Mouse (Mus musculus) C2C12 (cell line): ENCODE data around the gene Ntn5. TPM values are rescaled to one million over a fixed set of nuclear protein-coding genes. Genes with fewer than 3 reads are reported as not detected.

Experiments used
- H3K27me3 ChIP-seq: one replicate; pipeline ENCODE4 v1.6.1; 2011; ENCODE audit not compliant: control insufficient read depth, insufficient read depth, insufficient read length
- H3K36me3 ChIP-seq: one replicate; pipeline ENCODE4 v1.6.1; 2011; ENCODE audit not compliant: control insufficient read depth, insufficient read depth
- H3K4me3 ChIP-seq: one replicate; pipeline ENCODE4 v1.5.1; 2011; ENCODE audit warnings: mild to moderate bottlenecking, control low read depth; ENCODE audit not compliant: poor library complexity, insufficient read depth, severe bottlenecking
- H3K79me2 ChIP-seq: one replicate; pipeline ENCODE4 v1.6.1; 2011; ENCODE audit not compliant: control insufficient read depth, insufficient read depth
- H3K79me3 ChIP-seq: one replicate; pipeline ENCODE4 v1.6.1; 2011; ENCODE audit warnings: low read depth, control low read depth
- H3ac ChIP-seq: one replicate; pipeline ENCODE3; 2011; ENCODE audit warnings: low read depth; ENCODE audit not compliant: control insufficient read depth, insufficient read length
- CEBPB ChIP-seq: IDR thresholded peaks from one replicate; pipeline ENCODE4 v1.6.1; 2011; ENCODE audit warnings: low read depth, mild to moderate bottlenecking, control low read depth, moderate library complexity
- CTCF ChIP-seq: IDR thresholded peaks from one replicate; pipeline ENCODE4 v1.5.1; 2011; ENCODE audit not compliant: control insufficient read depth, insufficient read depth, insufficient read length
- FOSL1 ChIP-seq: IDR thresholded peaks from one replicate; pipeline ENCODE4 v1.8.0; 2011; ENCODE audit warnings: mild to moderate bottlenecking, low read length; ENCODE audit not compliant: poor library complexity, insufficient read depth, severe bottlenecking
- MAX ChIP-seq: IDR thresholded peaks from one replicate; pipeline ENCODE4 v1.6.1; 2011; ENCODE audit warnings: mild to moderate bottlenecking, control low read depth
- MYOD1 ChIP-seq: IDR thresholded peaks from one replicate; pipeline ENCODE4 v1.6.1; 2011; ENCODE audit warnings: low read depth; ENCODE audit not compliant: control insufficient read depth, insufficient read length
- MYOG ChIP-seq: IDR thresholded peaks from one replicate; pipeline ENCODE4 v1.6.1; 2011; ENCODE audit not compliant: control insufficient read depth, insufficient read length; ENCODE audit errors: extremely low read depth
- USF1 ChIP-seq: IDR thresholded peaks from one replicate; pipeline ENCODE4 v1.6.1; 2011; ENCODE audit warnings: low read depth, mild to moderate bottlenecking, control low read depth, moderate library complexity
- polyA plus RNA-seq: library from polyadenylated mRNA; unstranded; fragments of >200 nt; fragmentation: generic; extraction: Trizol; gene quantifications from one replicate; pipeline ENCODE4 v1.2.1, GENCODE M21; 2012; ENCODE audit warnings: missing spikeins

Ntn5 gene
- polyA plus RNA-seq, 1 experiment: 0.04 TPM

GRCm38 (mm10) chr7:45693921-45694591 lies 10.2 kb downstream of the Ntn5 start, which contains the start of gene Sec1:
TSS of gene Sec1 (minus strand) at chr7:45694402.
- H3ac ChIP-seq: no peak within 1 kb of the TSS
- no peaks in the 10 kb centered on the region for H3K79me2 ChIP-seq
- H3K27me3 ChIP-seq: no peaks in the 10 kb centered on the region
- H3K36me3 ChIP-seq: no peaks in the 10 kb centered on the region
- no peak within 1 kb of the TSS for H3K4me3 ChIP-seq
- TF ChIP-seq MAX (no peak), CEBPB (no peak), CTCF (no peak), FOSL1 (no peak), USF1 (no peak), MYOD1 (no peak), MYOG (no peak)
- H3K79me3 ChIP-seq: no peaks in the 10 kb centered on the region

GRCm38 (mm10) chr7:45695098-45695497 lies 11.3 kb downstream of the Ntn5 start:
- Histone ChIP-seq H3ac (no peak overlapping the region), H3K27me3 (peaks cover 9% of the 10 kb centered on the region), H3K79me3 (no peaks in the 10 kb centered on the region), H3K36me3 (no peaks in the 10 kb centered on the region), H3K4me3 (no peak overlapping the region), H3K79me2 (no peaks in the 10 kb centered on the region)
- no peak for TF ChIP-seq MYOD1
- no peak for TF ChIP-seq MAX
- TF ChIP-seq CEBPB: no peak
- TF ChIP-seq FOSL1: no peak
- TF ChIP-seq USF1: no peak
- no peak for TF ChIP-seq MYOG
- no peak for TF ChIP-seq CTCF

- H3K79me3 ChIP-seq: no peaks in the 10 kb centered on the region
- H3K79me2 ChIP-seq: no peaks in the 10 kb centered on the region
- H3ac ChIP-seq: no peak overlapping the region
- no peaks in the 10 kb centered on the region for H3K36me3 ChIP-seq
- peaks cover 15% of the 10 kb centered on the region for H3K27me3 ChIP-seq
- no peak for TF ChIP-seq MAX
- no peak for TF ChIP-seq CTCF
- no peak overlapping the region for H3K4me3 ChIP-seq
These were observed 14.1 kb downstream of the Ntn5 start for GRCm38 (mm10) chr7:45697894-45698293.

- H3K79me3 ChIP-seq: no peaks in the 10 kb centered on the region
- H3K79me2 ChIP-seq: no peaks in the 10 kb centered on the region
- H3K4me3 ChIP-seq: no peak within 1 kb of the TSS
- H3K36me3 ChIP-seq: no peaks in the 10 kb centered on the region
- no peak for TF ChIP-seq USF1
- TF ChIP-seq MAX: no peak
- TF ChIP-seq FOSL1: no peak
- peaks cover 15% of the 10 kb centered on the region for H3K27me3 ChIP-seq
- no peak within 1 kb of the TSS for H3ac ChIP-seq
These were observed 15.8 kb downstream of the Ntn5 start, which contains the start of gene Car11 for GRCm38 (mm10) chr7:45699523-45700141. TSS of gene Car11 (plus strand) at chr7:45699843.

GRCm38 (mm10) chr7:45700301-45701015 lies 16.6 kb downstream of the Ntn5 start:
- no peak overlapping the region for H3ac ChIP-seq
- no peaks in the 10 kb centered on the region for H3K36me3 ChIP-seq
- no peak overlapping the region for H3K4me3 ChIP-seq
- H3K27me3 ChIP-seq: peaks cover 15% of the 10 kb centered on the region
- H3K79me3 ChIP-seq: no peaks in the 10 kb centered on the region
- H3K79me2 ChIP-seq: no peaks in the 10 kb centered on the region
- TF ChIP-seq CTCF: no peak
- TF ChIP-seq USF1: no peak
- TF ChIP-seq CEBPB: no peak
- TF ChIP-seq MYOG: no peak
- no peak for TF ChIP-seq MAX
- no peak for TF ChIP-seq MYOD1
- TF ChIP-seq FOSL1: no peak

GRCm38 (mm10) chr7:45701072-45701471 lies 17.2 kb downstream of the Ntn5 start:
- Histone ChIP-seq H3K27me3 (peaks cover 15% of the 10 kb centered on the region), H3K36me3 (no peaks in the 10 kb centered on the region), H3K79me3 (no peaks in the 10 kb centered on the region), H3K79me2 (no peaks in the 10 kb centered on the region), H3K4me3 (no peak overlapping the region), H3ac (no peak overlapping the region)
- TF ChIP-seq FOSL1: no peak
- TF ChIP-seq USF1: no peak
- TF ChIP-seq CTCF: no peak
- no peak for TF ChIP-seq CEBPB
- TF ChIP-seq MYOG: no peak
- no peak for TF ChIP-seq MYOD1
- no peak for TF ChIP-seq MAX
